Mouse (Mus musculus): Measurements from ENCODE around the gene Glrp1.

- TF ChIP-seq E2F4 (IDR thresholded peaks at IDR 0.05; ENCODE audit: insufficient read depth) (no peak), TCF12 (IDR thresholded peaks at IDR 0.05; ENCODE audit: insufficient read depth, poor library complexity, severe bottlenecking) (no peak), REST (IDR thresholded peaks at IDR 0.05; ENCODE audit: insufficient read depth, insufficient read length) (no peak), USF1 (IDR thresholded peaks at IDR 0.05; ENCODE audit: low read depth) (no peak), POLR2A (IDR thresholded peaks at IDR 0.05; ENCODE audit: insufficient read length, low read depth) (no peak), MAX (IDR thresholded peaks at IDR 0.05; ENCODE audit: low read depth) (no peak), CEBPB (IDR thresholded peaks at IDR 0.05; ENCODE audit: insufficient read depth, poor library complexity, severe bottlenecking) (no peak), SRF (IDR thresholded peaks at IDR 0.05; ENCODE audit: control insufficient read depth, insufficient read length, low read depth) (no peak), MYOG (IDR thresholded peaks at IDR 0.05; ENCODE audit: control insufficient read depth in 1 of 3, insufficient read depth in 1 of 3, insufficient read length in 2 of 3, low read depth in 2 of 3) (no peak), POLR2AphosphoS2 (IDR thresholded peaks at IDR 0.05; ENCODE audit: insufficient read length, low read depth) (no peak), MYOD1 (IDR thresholded peaks at IDR 0.05; ENCODE audit: control insufficient read depth in 1 of 3, insufficient read length in 2 of 3, low read depth in 2 of 3) (no peak), TCF3 (IDR thresholded peaks at IDR 0.05; ENCODE audit: insufficient read length, low read depth) (no peak)
Observed at GRCm38 (mm10) chr1:88505697-88506096, 4.2 kb downstream of the Glrp1 start.
